In genomic region chr12:86539511-86539910, GRCm38 (mm10) we compare ENCODE assay signal across 13 mouse cellular contexts.
"Had no signal": no experiment of that assay in that cellular context is flagged by ENCODE, and none has a peak within 500 bp of the region (broad histone marks: within the 10 kb centered on the region; RNA-seq: fewer than 3 reads in every experiment).

No protein-coding gene starts in this region.

- H3K4me3 ChIP-seq: midbrain, embryonic 10.5 days; midbrain, embryonic 12.5 days; midbrain, embryonic 15.5 days; neural tube, embryonic 12.5 days; stomach, embryonic 15.5 days had no signal

- H3K9ac ChIP-seq: lung, embryonic 14.5 days; midbrain, embryonic 12.5 days; midbrain, embryonic 15.5 days; neural tube, embryonic 12.5 days; stomach, embryonic 15.5 days had no signal

- H3K4me1 ChIP-seq: midbrain, embryonic 15.5 days; neural tube, embryonic 12.5 days; stomach, embryonic 15.5 days had no signal

- DNase-seq: lung, embryonic 14.5 days; lung, postnatal 10 days; lung, postnatal 4 days; right cerebral cortex, postnatal 14 days; thymus, adult 2 months; thymus, postnatal 25 days; thymus, postnatal 4 days had no signal

- H3K36me3 ChIP-seq: midbrain, embryonic 10.5 days; midbrain, embryonic 12.5 days; midbrain, embryonic 15.5 days; neural tube, embryonic 12.5 days; stomach, embryonic 15.5 days had no signal

- H3K27ac ChIP-seq: midbrain, embryonic 10.5 days; midbrain, embryonic 12.5 days; midbrain, embryonic 15.5 days; neural tube, embryonic 12.5 days; stomach, embryonic 15.5 days; stomach, postnatal 0 days had no signal

- ATAC-seq: midbrain, embryonic 15.5 days had no signal

- H3K4me2 ChIP-seq: lung, embryonic 14.5 days; midbrain, embryonic 12.5 days; midbrain, embryonic 15.5 days; neural tube, embryonic 12.5 days; stomach, embryonic 15.5 days had no signal

- H3K27me3 ChIP-seq: midbrain, embryonic 12.5 days; midbrain, embryonic 15.5 days; neural tube, embryonic 12.5 days; stomach, embryonic 15.5 days had no signal

- H3K9me3 ChIP-seq: midbrain, embryonic 10.5 days; midbrain, embryonic 12.5 days; midbrain, embryonic 15.5 days; neural tube, embryonic 12.5 days; stomach, embryonic 15.5 days had no signal
